Mouse (Mus musculus) hindbrain, embryonic 15.5 days (tissue): ENCODE measurements at regions not wholly inside any gene's neighbourhood (a gene's known extent, or its start where the extent isn't known, plus 50 kb on each side); places are given as distances from the start of the nearest gene placed in this dataset.
"Not testable (repeated sequence)": the region's sequence is repeated elsewhere in the genome, so short reads cannot be mapped to it uniquely, and the experiment has no call there.

ENCODE experiments used
- ATAC-seq: fragments of 200-750 bp; cut with Nextera tagmentation; 2 replicates; pipeline ENCODE4 v1.8.0; 2017; ENCODE audit warnings: low read depth, moderate number of reproducible peaks, moderate TSS enrichment; ENCODE audit not compliant: low FRiP score
- H3K27ac ChIP-seq: fragments of 300-500 bp; sonication (generic); replicated peaks from 2 replicates; pipeline ENCODE4 v1.5.1; 2015; ENCODE audit warnings: mild to moderate bottlenecking, inconsistent platforms
- H3K27me3 ChIP-seq: fragments of 300-500 bp; sonication (generic); 2 replicates; pipeline ENCODE4 v1.6.1; 2015; ENCODE audit warnings: control low read depth, inconsistent platforms
- H3K36me3 ChIP-seq: fragments of 300-500 bp; sonication (generic); 2 replicates; pipeline ENCODE4 v1.6.1; 2015; ENCODE audit warnings: control low read depth, inconsistent platforms
- H3K4me1 ChIP-seq: fragments of 300-500 bp; sonication (generic); replicated peaks from 2 replicates; pipeline ENCODE4 v1.6.1; 2015; ENCODE audit warnings: control low read depth, inconsistent platforms
- H3K4me2 ChIP-seq: fragments of 300-500 bp; sonication (generic); 2 replicates; pipeline ENCODE4 v1.6.1; 2015; ENCODE audit warnings: moderate library complexity, mild to moderate bottlenecking, inconsistent platforms
- H3K4me3 ChIP-seq: fragments of 300-500 bp; sonication (generic); 2 replicates; pipeline ENCODE4 v1.5.1; 2015; ENCODE audit warnings: mild to moderate bottlenecking, inconsistent platforms
- H3K9ac ChIP-seq: fragments of 300-500 bp; sonication (generic); 2 replicates; pipeline ENCODE4 v1.6.1; 2015; ENCODE audit warnings: inconsistent platforms
- H3K9me3 ChIP-seq: fragments of 300-500 bp; sonication (generic); 2 replicates; pipeline ENCODE4 v1.6.1; 2016; ENCODE audit warnings: control low read depth, inconsistent platforms
- WGBS: fragments of 180-500 bp; shearing (Covaris S2); methylation state at CpG from one replicate; pipeline ENCODE4 v1.1.7; 2015; 5-methylcytosine and 5-hydroxymethylcytosine counted together

DNA sequence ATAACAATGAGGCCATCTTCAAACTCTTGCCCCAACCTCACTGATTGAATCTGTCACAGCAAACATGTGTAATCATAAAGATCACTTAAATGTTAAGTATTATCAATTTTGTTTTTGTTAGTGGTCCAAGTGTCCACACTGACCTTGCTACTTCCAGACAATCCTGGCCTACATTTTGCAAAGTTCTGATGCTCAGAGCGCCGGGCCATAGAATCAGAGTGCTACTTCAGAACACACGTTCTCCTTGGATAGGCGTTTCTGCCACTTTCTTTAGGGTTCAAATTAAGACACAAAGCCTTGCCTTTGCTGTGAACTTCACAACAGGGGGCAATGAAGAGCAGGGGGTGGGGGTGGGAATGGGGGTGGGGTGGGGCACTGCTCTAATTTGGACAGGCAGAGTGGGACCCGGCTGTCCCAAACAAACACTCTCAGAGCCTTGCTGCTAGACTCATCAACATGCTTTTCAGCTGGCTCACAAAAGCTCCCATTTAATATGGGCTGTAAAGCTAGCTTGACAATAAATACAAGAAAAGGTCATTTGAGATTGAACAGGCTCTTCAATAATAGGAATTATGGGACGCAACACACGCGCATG, 336.7 kb downstream of the Samd5 start:
- ATAC-seq = no peak
- Histone ChIP-seq H3K27me3 (no peaks in the 10 kb centered on the region), H3K36me3 (no peaks in the 10 kb centered on the region), H3K4me3 (no peak overlapping the region), H3K9ac (no peak overlapping the region), H3K4me2 (no peak overlapping the region), H3K9me3 (no peaks in the 10 kb centered on the region), H3K4me1 (peaks cover 5% of the 10 kb centered on the region), H3K27ac (no peak overlapping the region)
- WGBS = 26% methylated on average over 8 of the region's 8 CpGs

- 53% methylated on average over 10 of the region's 10 CpGs for WGBS
- Histone ChIP-seq H3K9ac (no peak overlapping the region), H3K27ac (0 out of 2 replicates have a peak overlapping the region, but pooled peaks have one; percentile 22)
Measured at GRCm38 (mm10) chr10:9334245-9334845, 340.7 kb downstream of the Samd5 start.

GRCm38 (mm10) chr10:9331694-9332093, 343.3 kb downstream of the Samd5 start:
- Histone ChIP-seq H3K4me2 (no peak overlapping the region), H3K4me3 (no peak overlapping the region), H3K9ac (no peak overlapping the region), H3K27ac (no peak overlapping the region), H3K4me1 (peaks cover 12% of the 10 kb centered on the region), H3K27me3 (no peaks in the 10 kb centered on the region), H3K9me3 (no peaks in the 10 kb centered on the region), H3K36me3 (no peaks in the 10 kb centered on the region)
- no peak; the same call in 1 of the 2 replicates for ATAC-seq
- WGBS = 26% methylated on average over 3 of the region's 3 CpGs

More at GRCm38 (mm10) chr10:9334245-9334845, 340.7 kb downstream of the Samd5 start:
- ATAC-seq = no peak
- Histone ChIP-seq H3K4me2 (peak overlapping the region; percentile 27), H3K4me3 (no peak overlapping the region), H3K36me3 (no peaks in the 10 kb centered on the region), H3K4me1 (peaks cover 12% of the 10 kb centered on the region), H3K9me3 (no peaks in the 10 kb centered on the region), H3K27me3 (no peaks in the 10 kb centered on the region)

GRCm38 (mm10) chr10:9328324-9328723, 346.7 kb downstream of the Samd5 start:
- Histone ChIP-seq H3K4me2 (no peak overlapping the region), H3K27me3 (no peaks in the 10 kb centered on the region), H3K36me3 (no peaks in the 10 kb centered on the region), H3K9ac (no peak overlapping the region), H3K4me3 (no peak overlapping the region), H3K9me3 (no peaks in the 10 kb centered on the region), H3K27ac (no peak overlapping the region), H3K4me1 (peaks cover 7% of the 10 kb centered on the region)
- 90% methylated on average over 4 of the region's 4 CpGs for WGBS
- no peak for ATAC-seq

DNA sequence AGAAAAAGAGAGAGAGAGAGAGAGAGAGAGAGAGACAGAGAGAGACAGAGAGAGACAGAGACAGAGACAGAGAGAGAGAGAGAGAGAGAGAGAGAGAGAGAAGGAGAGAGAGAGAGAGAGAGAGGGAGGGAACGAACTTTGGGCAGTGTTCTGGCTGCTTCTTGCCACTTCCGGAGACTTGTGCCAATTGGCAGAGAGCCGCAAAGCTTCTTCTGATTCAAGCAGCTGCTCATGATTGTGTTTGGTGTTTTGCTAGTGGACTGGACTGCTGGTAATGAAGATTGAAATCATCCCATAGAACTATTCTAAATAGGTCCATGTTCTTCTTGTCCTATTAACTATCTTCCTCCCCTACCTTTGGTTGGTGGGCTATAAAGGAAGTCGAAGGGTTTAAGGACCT, 347.1 kb downstream of the Samd5 start:
- not testable (repeated sequence) for ATAC-seq, H3K4me3 ChIP-seq, H3K27me3 ChIP-seq, H3K9ac ChIP-seq, H3K4me1 ChIP-seq, H3K9me3 ChIP-seq, H3K4me2 ChIP-seq, H3K27ac ChIP-seq, H3K36me3 ChIP-seq
- WGBS = 86% methylated on average over 4 of the region's 4 CpGs

DNA sequence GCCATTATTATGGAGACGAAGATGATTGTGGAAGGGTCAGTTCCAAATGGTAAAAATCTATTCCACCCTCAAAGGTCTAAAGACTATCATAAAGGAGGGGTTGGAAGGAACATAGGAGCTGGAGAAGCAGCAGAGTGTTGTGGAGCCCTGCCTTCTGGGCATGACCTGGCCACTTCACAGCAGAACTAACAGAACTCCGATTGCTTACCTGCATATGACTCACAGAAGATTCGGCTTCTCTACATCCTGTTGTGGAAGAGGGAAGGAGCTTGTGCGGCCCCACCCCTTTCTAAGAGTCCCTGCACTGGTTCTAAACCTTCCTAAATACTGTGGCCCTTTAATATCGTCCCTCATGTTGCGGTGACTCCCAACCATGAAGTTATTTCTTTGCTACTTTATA, 362.7 kb downstream of the Samd5 start:
- 95% methylated on average over 6 of the region's 6 CpGs for WGBS
- no peak for ATAC-seq

GRCm38 (mm10) chr10:9310346-9310745, 364.7 kb downstream of the Samd5 start:
- H3K9me3 ChIP-seq = no peaks in the 10 kb centered on the region
- no peak overlapping the region for H3K9ac ChIP-seq
- WGBS = 65% methylated on average over 5 of the region's 5 CpGs
- no peaks in the 10 kb centered on the region for H3K4me1 ChIP-seq
- no peaks in the 10 kb centered on the region for H3K36me3 ChIP-seq
- H3K27ac ChIP-seq = no peak overlapping the region
- no peak for ATAC-seq
- H3K4me3 ChIP-seq = no peak overlapping the region
- no peaks in the 10 kb centered on the region for H3K27me3 ChIP-seq
- no peak overlapping the region for H3K4me2 ChIP-seq

More for the DNA sequence above, 362.7 kb downstream of the Samd5 start:
- no peak overlapping the region for H3K27ac ChIP-seq
- H3K36me3 ChIP-seq = no peaks in the 10 kb centered on the region
- no peak overlapping the region for H3K9ac ChIP-seq
- no peak overlapping the region for H3K4me3 ChIP-seq
- no peaks in the 10 kb centered on the region for H3K9me3 ChIP-seq
- no peaks in the 10 kb centered on the region for H3K27me3 ChIP-seq
- no peaks in the 10 kb centered on the region for H3K4me1 ChIP-seq
- no peak overlapping the region for H3K4me2 ChIP-seq

DNA sequence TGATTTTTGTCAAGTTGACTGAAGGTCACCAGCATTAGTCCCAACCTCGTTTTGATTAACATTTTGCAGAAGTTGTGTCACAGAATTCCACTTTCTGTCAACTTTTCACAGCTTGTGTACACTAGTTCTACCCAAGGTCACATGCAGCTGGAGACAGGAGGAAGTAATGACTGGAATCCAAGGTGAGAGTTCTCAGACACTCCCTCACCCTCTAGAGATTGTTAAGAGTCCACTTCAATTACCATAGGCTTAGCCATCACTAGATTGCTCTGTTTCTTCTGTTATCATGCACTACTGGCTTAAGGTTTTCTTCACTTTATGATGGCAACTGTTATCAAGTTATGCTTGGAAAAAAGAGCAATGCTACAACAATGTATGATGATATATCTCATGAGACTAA, 379.0 kb downstream of the Samd5 start:
- no peaks in the 10 kb centered on the region for H3K36me3 ChIP-seq
- H3K9me3 ChIP-seq = no peaks in the 10 kb centered on the region
- H3K27me3 ChIP-seq = no peaks in the 10 kb centered on the region
- no peak overlapping the region for H3K27ac ChIP-seq
- no peak overlapping the region for H3K4me2 ChIP-seq
- no peak for ATAC-seq
- H3K4me1 ChIP-seq = peaks cover 10% of the 10 kb centered on the region
- no peak overlapping the region for H3K4me3 ChIP-seq
- no peak overlapping the region for H3K9ac ChIP-seq
- WGBS = 60% methylated on average over 1 of the region's 1 CpGs

- 53% methylated on average over 1 of the region's 1 CpGs for WGBS
- Histone ChIP-seq H3K9ac (no peak overlapping the region), H3K4me2 (no peak overlapping the region), H3K4me3 (no peak overlapping the region), H3K27me3 (no peaks in the 10 kb centered on the region), H3K9me3 (no peaks in the 10 kb centered on the region), H3K27ac (no peak overlapping the region), H3K36me3 (no peaks in the 10 kb centered on the region), H3K4me1 (peaks cover 10% of the 10 kb centered on the region)
- no peak for ATAC-seq
Measured at GRCm38 (mm10) chr10:9295269-9295668, 379.7 kb downstream of the Samd5 start.

GRCm38 (mm10) chr10:9294620-9295019, 380.4 kb downstream of the Samd5 start:
- peaks cover 10% of the 10 kb centered on the region for H3K4me1 ChIP-seq
- ATAC-seq = no peak
- no peak overlapping the region for H3K4me3 ChIP-seq
- H3K27ac ChIP-seq = no peak overlapping the region
- H3K9me3 ChIP-seq = no peaks in the 10 kb centered on the region
- H3K27me3 ChIP-seq = no peaks in the 10 kb centered on the region
- 56% methylated on average over 2 of the region's 2 CpGs for WGBS
- H3K4me2 ChIP-seq = no peak overlapping the region
- no peaks in the 10 kb centered on the region for H3K36me3 ChIP-seq
- no peak overlapping the region for H3K9ac ChIP-seq

DNA sequence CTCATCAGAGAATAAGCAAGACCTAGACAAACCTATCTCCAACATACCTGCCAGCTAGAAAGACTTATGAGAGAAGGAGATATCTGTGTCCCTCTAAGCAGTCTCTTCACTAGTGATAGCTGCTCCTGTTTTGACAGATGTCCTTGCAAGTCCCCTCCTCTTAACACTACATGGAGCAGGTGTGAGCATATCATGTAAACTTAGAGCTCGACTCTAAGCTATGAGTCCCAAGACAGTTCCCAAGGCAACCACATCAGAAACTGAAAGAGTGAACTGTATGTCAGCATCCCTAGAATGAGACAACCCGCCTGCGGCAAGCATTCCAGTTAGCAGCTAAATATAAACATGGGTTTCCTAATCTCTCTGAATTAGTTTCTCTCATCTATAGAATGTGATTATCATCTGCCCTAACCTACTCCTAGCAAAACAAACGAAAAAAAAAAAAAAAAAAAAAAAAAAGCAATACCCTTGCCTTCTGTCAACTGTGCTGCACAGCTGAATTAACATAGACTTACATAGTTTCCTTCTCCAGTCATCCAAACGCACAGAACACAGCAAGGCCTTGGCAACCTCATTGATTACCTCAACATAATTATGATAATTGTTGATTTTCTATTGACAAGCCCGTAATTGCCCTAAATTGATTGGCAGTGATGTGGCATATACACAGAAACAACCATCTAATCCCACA, 383.4 kb downstream of the Samd5 start:
- Histone ChIP-seq H3K36me3 (no peaks in the 10 kb centered on the region), H3K4me1 (peaks cover 10% of the 10 kb centered on the region), H3K4me2 (no peak overlapping the region), H3K27ac (no peak overlapping the region), H3K27me3 (no peaks in the 10 kb centered on the region), H3K4me3 (no peak overlapping the region), H3K9ac (no peak overlapping the region), H3K9me3 (no peaks in the 10 kb centered on the region)
- 0 out of 2 replicates have a peak, but pooled peaks have one; percentile 51 for ATAC-seq
- 51% methylated on average over 6 of the region's 6 CpGs for WGBS

DNA sequence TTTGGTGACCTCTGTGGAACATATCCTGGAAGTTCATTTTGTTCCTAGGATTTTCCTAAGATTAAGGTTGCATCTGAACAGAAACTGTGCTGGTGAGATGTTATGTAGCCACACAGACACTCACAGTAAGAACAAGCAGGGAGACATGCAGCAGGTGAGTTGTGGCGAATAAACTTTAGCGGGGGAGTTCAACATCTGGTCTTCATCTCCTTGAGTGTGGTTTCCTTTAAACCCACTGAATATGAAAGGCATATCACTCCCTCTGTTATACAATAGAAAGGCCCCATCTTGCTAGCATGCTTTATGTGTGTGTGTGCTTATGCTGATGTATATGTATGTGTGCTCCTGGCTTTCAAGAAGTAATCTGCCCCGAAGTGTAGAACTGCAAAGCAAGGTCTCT, 387.1 kb upstream of the Sash1 start:
- 83% methylated on average over 3 of the region's 3 CpGs for WGBS
- Histone ChIP-seq H3K27me3 (no peaks in the 10 kb centered on the region), H3K9ac (no peak overlapping the region), H3K4me1 (peaks cover 11% of the 10 kb centered on the region), H3K27ac (no peak overlapping the region), H3K9me3 (no peaks in the 10 kb centered on the region), H3K36me3 (no peaks in the 10 kb centered on the region), H3K4me3 (no peak overlapping the region), H3K4me2 (no peak overlapping the region)
- ATAC-seq = no peak
